Mouse (Mus musculus): ENCODE measurements around the gene 4930404N11Rik.

The 4930404N11Rik gene

GRCm38 (mm10) chr10:81354738-81355477 is 10.7 kb downstream of the 4930404N11Rik start:
- DNase-seq (ENCODE audit: low spot score), result no peak

- no peak for DNase-seq (ENCODE audit: low spot score)
Measured at GRCm38 (mm10) chr10:81351678-81352291, 13.8 kb downstream of the 4930404N11Rik start.

- peak; percentile 98 for DNase-seq (ENCODE audit: low spot score)
Measured at GRCm38 (mm10) chr10:81350351-81351063, 15.1 kb downstream of the 4930404N11Rik start, which contains the start of gene Hmg20b. TSS of gene Hmg20b (minus strand) at chr10:81350480.

- no peak for DNase-seq (ENCODE audit: low spot score)
Measured at GRCm38 (mm10) chr10:81349961-81350350, 15.7 kb downstream of the 4930404N11Rik start.

GRCm38 (mm10) chr10:81349146-81349545 is 16.5 kb downstream of the 4930404N11Rik start:
- DNase-seq (ENCODE audit: low spot score), result peak; percentile 67

- DNase-seq (ENCODE audit: low spot score), result no peak
Measured at GRCm38 (mm10) chr10:81346453-81347067, 19.1 kb downstream of the 4930404N11Rik start.

- no peak for DNase-seq (ENCODE audit: low spot score)
Measured at GRCm38 (mm10) chr10:81345162-81345534, 20.5 kb downstream of the 4930404N11Rik start.

- DNase-seq (ENCODE audit: low spot score), result no peak
Measured at GRCm38 (mm10) chr10:81344421-81345161, 21.0 kb downstream of the 4930404N11Rik start.

- no peak for DNase-seq (ENCODE audit: low spot score)
Measured at GRCm38 (mm10) chr10:81342686-81343505, 22.7 kb downstream of the 4930404N11Rik start, which contains the start of gene Gipc3. TSS of gene Gipc3 (minus strand) at chr10:81343266.

- peak; percentile 54 for DNase-seq (ENCODE audit: low spot score)
Measured at GRCm38 (mm10) chr10:81341333-81341949, 24.2 kb downstream of the 4930404N11Rik start.

- DNase-seq (ENCODE audit: low spot score), result no peak
Measured at GRCm38 (mm10) chr10:81340551-81341332, 24.9 kb downstream of the 4930404N11Rik start.

GRCm38 (mm10) chr10:81336558-81336957 is 29.1 kb downstream of the 4930404N11Rik start:
- no peak for DNase-seq (ENCODE audit: low spot score)

- DNase-seq (ENCODE audit: low spot score), result no peak
Measured at GRCm38 (mm10) chr10:81335393-81336340, 29.9 kb downstream of the 4930404N11Rik start.

- DNase-seq (ENCODE audit: low spot score), result no peak
Measured at GRCm38 (mm10) chr10:81334324-81334723, 31.3 kb downstream of the 4930404N11Rik start.

- DNase-seq (ENCODE audit: low spot score), result no peak
Measured at GRCm38 (mm10) chr10:81332277-81332676, 33.3 kb downstream of the 4930404N11Rik start.

- no peak for DNase-seq (ENCODE audit: low spot score)
Measured at GRCm38 (mm10) chr10:81330007-81330406, 35.6 kb downstream of the 4930404N11Rik start.

GRCm38 (mm10) chr10:81329194-81329975 is 36.2 kb downstream of the 4930404N11Rik start:
- DNase-seq (ENCODE audit: low spot score), result peak; percentile 35
